In genomic region chr17:64600372-64601090, GRCm38 (mm10) we compare ENCODE assay signal across 8 mouse cellular contexts. TPM values are rescaled to one million over a fixed set of nuclear protein-coding genes. Genes with fewer than 3 reads are reported as not detected.
DNase-seq lines count a peak whose midpoint lies in the region; ATAC-seq and TF ChIP-seq lines count a peak whose summit lies in the region.

TSS of gene Man2a1 (plus strand) at chr17:64600736.

- H3K9ac ChIP-seq in lung, embryonic 14.5 days = peak within 1 kb of the TSS; percentile 91

- TF ChIP-seq CTCF in lung, embryonic 14.5 days (IDR thresholded peaks at IDR 0.05; ENCODE audit: low read depth) = no peak

- H3K27me3 ChIP-seq in lung, embryonic 14.5 days (ENCODE audit: insufficient read depth, low read length) = no peaks in the 10 kb centered on the region

- peak within 1 kb of the TSS; percentile 87 for H3K4me3 ChIP-seq in lung, embryonic 14.5 days (ENCODE audit: low read depth, low read length)

- peaks cover 18% of the 10 kb centered on the region for H3K4me1 ChIP-seq in lung, embryonic 14.5 days (ENCODE audit: insufficient read depth)

- H3K36me3 ChIP-seq in lung, embryonic 14.5 days (ENCODE audit: insufficient read depth) = no peaks in the 10 kb centered on the region

- under 1% methylated on average over 53 of the region's 69 CpGs for WGBS in lung, embryonic 14.5 days

- no peaks in the 10 kb centered on the region for H3K9me3 ChIP-seq in lung, embryonic 14.5 days (ENCODE audit: low read depth, low read length)

- DNase-seq in MN1 (ENCODE audit: low spot score) = peak; percentile 96
- peak; percentile 86 for DNase-seq in cerebellum, adult 8-10 months
- peak; percentile 75 for DNase-seq in forelimb bud, embryonic 11.5 days (ENCODE audit: low read depth, low spot score)
- DNase-seq in heart, postnatal 4 days = peak; percentile 90
- DNase-seq in layer of hippocampus, adult 8-10 months (ENCODE audit: low spot score in 2 of 2) = peak; percentile 73 to 81
- peak; percentile 95 for DNase-seq in lung, embryonic 14.5 days
- DNase-seq in thymus, adult 18-20 months = peak; percentile 81

- H3K4me2 ChIP-seq in lung, embryonic 14.5 days = peak within 1 kb of the TSS; percentile 97

- peak within 1 kb of the TSS; percentile 96 for H3K27ac ChIP-seq in lung, embryonic 14.5 days (ENCODE audit: low read depth)

- ATAC-seq in lung, embryonic 14.5 days (ENCODE audit: insufficient read depth) = peak; percentile 93
- peak; percentile 77 for ATAC-seq in neutrophil, adult 5-6 weeks (ENCODE audit: extremely low read depth, insufficient number of reproducible peaks, low FRiP score, poor library complexity, severe bottlenecking)

RNA-seq across cellular contexts. Expression of gene Man2a1, which starts in this region (rescaled TPM):
- total RNA-seq in heart, postnatal 4 days (2021) = 10 to 100 TPM; 30.7 to 31.0 TPM
- 10 to 100 TPM; 15.4 to 19.8 (median 16.4) TPM for total RNA-seq in layer of hippocampus, adult 8-10 months (2022)
- 9.0 and 10.3 TPM in 2 replicates for polyA plus RNA-seq in lung, embryonic 14.5 days (2014; fragmentation: Nextera tagmentation; extraction: Ambion mirVana)
- total RNA-seq in neutrophil, adult 5-6 weeks (2017) = 59.3 and 69.0 TPM in 2 replicates

Comparison
In these comparisons a context has a peak if more than half of its experiments do, and no peak if none do; other contexts are left out.
1. Peak in every context shown above with its lines: DNase-seq, ATAC-seq, H3K4me3 ChIP-seq and H3K27ac ChIP-seq.